Mouse (Mus musculus) small intestine, adult 2 months (tissue): Measurements from ENCODE around the gene Akt2.

Source experiments
- CTCF ChIP-seq: fragments of 200-500 bp; IDR thresholded peaks from 2 replicates; pipeline ENCODE4 v1.5.1; 2012; ENCODE audit warnings: low read depth, mild to moderate bottlenecking, control low read depth, inconsistent platforms, low read length, moderate library complexity, mixed read lengths; ENCODE audit not compliant: insufficient replicate concordance, insufficient read length; ENCODE audit errors: extremely low read depth
- POLR2A ChIP-seq: fragments of 200-500 bp; IDR thresholded peaks from 2 replicates; pipeline ENCODE4 v1.6.1; 2012; ENCODE audit warnings: low read depth, mild to moderate bottlenecking, control low read depth, inconsistent platforms, low read length, moderate library complexity

- TF ChIP-seq POLR2A (no peak), CTCF (no peak)
Measured at GRCm38 (mm10) chr7:27590088-27590487, 1.3 kb upstream of the Akt2 start.
